Mouse (Mus musculus) bone marrow, adult 2 months (tissue): Measurements from ENCODE around the gene Cytip.

Experiments
- CTCF ChIP-seq: fragments of 200-500 bp; IDR thresholded peaks from 2 replicates; pipeline ENCODE4 v1.5.1; 2011; ENCODE audit warnings: low read length, control low read depth; ENCODE audit not compliant: control insufficient read depth, insufficient read depth
- POLR2A ChIP-seq: fragments of 200-500 bp; IDR thresholded peaks from 2 replicates; pipeline ENCODE4 v1.6.1; 2011; ENCODE audit warnings: low read depth, mild to moderate bottlenecking, control low read depth, low read length, borderline replicate concordance; ENCODE audit not compliant: control insufficient read depth

- TF ChIP-seq CTCF (no peak), POLR2A (no peak)
Observed at GRCm38 (mm10) chr2:58183658-58184057, 11.7 kb downstream of the Cytip start.
